8 mouse cellular contexts compared by ENCODE assay signal in genomic region chr10:79668771-79669575, GRCm38 (mm10). TPM values are rescaled to one million over a fixed set of nuclear protein-coding genes. Genes with fewer than 3 reads are reported as not detected.
DNase-seq lines count a peak whose midpoint lies in the region; ATAC-seq and TF ChIP-seq lines count a peak whose summit lies in the region.

Gene Tpgs1 (plus strand): TSS chr10:79669369.

- H3K36me3 ChIP-seq in forebrain, embryonic 15.5 days, result no peaks in the 10 kb centered on the region

- H3K4me2 ChIP-seq in forebrain, embryonic 15.5 days (replicated peaks), result peak within 1 kb of the TSS; percentile 79

- peak within 1 kb of the TSS; percentile 92 for H3K4me3 ChIP-seq in forebrain, embryonic 15.5 days
- peak within 1 kb of the TSS; percentile 80 for H3K4me3 ChIP-seq in lung, adult 2 months (replicated peaks; ENCODE audit: extremely low read depth, low read depth, low read length)

- peak; percentile 55; the same call in 1 of the 2 replicates for TF ChIP-seq POLR2A in lung, adult 2 months (IDR thresholded peaks at IDR 0.05; ENCODE audit: borderline replicate concordance, extremely low read depth, low read depth, low read length)

- WGBS in forebrain, embryonic 15.5 days, result under 1% methylated on average over 45 of the region's 45 CpGs
- WGBS in lung, adult 2 months, result under 1% methylated on average over 45 of the region's 45 CpGs

- DNase-seq in ES-CJ7 (ENCODE audit: low read depth, low spot score), result peak; percentile 90
- peak; percentile 89 for DNase-seq in cerebellum, adult 11 months
- DNase-seq in heart, postnatal 25 days (ENCODE audit: low spot score), result peak; percentile 80
- peak; percentile 87 to 96 for DNase-seq in layer of hippocampus, adult 18-20 months (ENCODE audit: low spot score in 2 of 2)
- peak; percentile 93 for DNase-seq in lung, adult 2 months
- DNase-seq in thymus, adult 18-20 months, result peak; percentile 70 to 84

- no peaks in the 10 kb centered on the region for H3K9me3 ChIP-seq in forebrain, embryonic 15.5 days

- intact Hi-C loops in heart, postnatal 25 days (cut with DNase I), result loop anchor here (1.0 kb wide), 1 partner anchor 74 kb away; no protein-coding TSS in a partner anchor

- H3K27ac ChIP-seq in forebrain, embryonic 15.5 days (replicated peaks), result peak within 1 kb of the TSS; percentile 94

- peaks cover 21% of the 10 kb centered on the region for H3K4me1 ChIP-seq in forebrain, embryonic 15.5 days
- peaks cover 3% of the 10 kb centered on the region; the same call in 1 of the 2 replicates for H3K4me1 ChIP-seq in lung, adult 2 months (ENCODE audit: control insufficient read depth, insufficient read depth, low read length)

- TF ChIP-seq CTCF in lung, adult 2 months (IDR thresholded peaks at IDR 0.05; ENCODE audit: insufficient read depth, low read length), result peak; percentile 46

- ATAC-seq in forebrain, embryonic 15.5 days (replicated peaks), result peak; percentile 85
- ATAC-seq in neutrophil, adult 5-6 weeks (ENCODE audit: extremely low read depth, insufficient number of reproducible peaks, low FRiP score, poor library complexity, severe bottlenecking), result peak; percentile 78

- H3K9ac ChIP-seq in forebrain, embryonic 15.5 days (replicated peaks), result peak within 1 kb of the TSS; percentile 91

- H3K27me3 ChIP-seq in forebrain, embryonic 15.5 days, result no peaks in the 10 kb centered on the region

RNA-seq across cellular contexts. Expression of gene Tpgs1, which starts in this region (rescaled TPM):
- 80.0 and 83.6 TPM in 2 replicates for polyA plus RNA-seq in forebrain, embryonic 15.5 days (2015; fragmentation: Nextera tagmentation; extraction: Ambion mirVana)
- total RNA-seq in heart, postnatal 25 days (2021), result 10 to 100 TPM; 18.3 to 19.4 TPM
- 10 to 100 TPM; 64.4 to 68.5 TPM for total RNA-seq in layer of hippocampus, adult 18-20 months (2021)
- polyA plus RNA-seq in lung, adult 2 months (2012; rRNA removed), result 70.4 and 84.7 TPM in 2 replicates
- 16.0 and 16.1 TPM in 2 replicates for total RNA-seq in neutrophil, adult 5-6 weeks (2017)

Comparison
In these comparisons a context has a peak if more than half of its experiments do, and no peak if none do; other contexts are left out.
1. Peak in every context shown above with its lines: DNase-seq, ATAC-seq, H3K4me3 ChIP-seq and H3K27ac ChIP-seq.